Mouse (Mus musculus): ENCODE data around the gene Scgb2b20. TPM values are rescaled to one million over a fixed set of nuclear protein-coding genes. Genes with fewer than 3 reads are reported as not detected.
"Not testable (repeated sequence)": the region's sequence is repeated elsewhere in the genome, so short reads cannot be mapped to it uniquely, and the experiment has no call there.

Scgb2b20 gene
- total RNA-seq (2015; ENCODE audit: low replicate concordance) (not detected in 2 replicates), total RNA-seq (2017; ENCODE audit: low replicate concordance) (not detected in 2 replicates)

- ATAC-seq (replicated peaks; ENCODE audit: low FRiP score, poor library complexity, severe bottlenecking): not testable (repeated sequence)
Observed at GRCm38 (mm10) chr7:33366222-33366621, at the start of gene Scgb2b20. TSS of gene Scgb2b20 (minus strand) at chr7:33366322.

GRCm38 (mm10) chr7:33409681-33410080 lies 43.6 kb upstream of the Scgb2b20 start:
- not testable (repeated sequence) for ATAC-seq (replicated peaks; ENCODE audit: low FRiP score, poor library complexity, severe bottlenecking)

GRCm38 (mm10) chr7:33401650-33402049 lies 35.5 kb upstream of the Scgb2b20 start:
- ATAC-seq (replicated peaks; ENCODE audit: low FRiP score, poor library complexity, severe bottlenecking): no peak

- ATAC-seq (replicated peaks; ENCODE audit: low FRiP score, poor library complexity, severe bottlenecking): not testable (repeated sequence)
Observed at GRCm38 (mm10) chr7:33399749-33400148, 33.6 kb upstream of the Scgb2b20 start.

GRCm38 (mm10) chr7:33372934-33373333 lies 6.8 kb upstream of the Scgb2b20 start, which contains the start of gene Scgb1b20:
TSS of gene Scgb1b20 (plus strand) at chr7:33373234.
- ATAC-seq (replicated peaks; ENCODE audit: low FRiP score, poor library complexity, severe bottlenecking): not testable (repeated sequence)

Other genes with a start within 250 kb of the Scgb2b20 start
- gene Scgb2b18, start 192.5 kb downstream of the Scgb2b20 start, total RNA-seq (2015; ENCODE audit: low replicate concordance): not detected in 2 replicates
- not detected in 2 replicates for gene Scgb2b18, start 192.5 kb downstream of the Scgb2b20 start, total RNA-seq (2017; ENCODE audit: low replicate concordance)
- gene Scgb1b18, start 180.8 kb downstream of the Scgb2b20 start, total RNA-seq (2015; ENCODE audit: low replicate concordance): not detected in 2 replicates
- gene Scgb1b18, start 180.8 kb downstream of the Scgb2b20 start, total RNA-seq (2017; ENCODE audit: low replicate concordance): not detected in 2 replicates
- not detected in 2 replicates for gene Scgb2b19, start 86.0 kb downstream of the Scgb2b20 start, total RNA-seq (2015; ENCODE audit: low replicate concordance)
- gene Scgb2b19, start 86.0 kb downstream of the Scgb2b20 start, total RNA-seq (2017; ENCODE audit: low replicate concordance): not detected in 2 replicates
- not detected in 2 replicates for gene Scgb1b19, start 79.0 kb downstream of the Scgb2b20 start, total RNA-seq (2015; ENCODE audit: low replicate concordance)
- gene Scgb1b19, start 79.0 kb downstream of the Scgb2b20 start, total RNA-seq (2017; ENCODE audit: low replicate concordance): not detected in 2 replicates
- gene Scgb1b20, start 6.9 kb upstream of the Scgb2b20 start, total RNA-seq (2015; ENCODE audit: low replicate concordance): not detected in 2 replicates
- gene Scgb1b20, start 6.9 kb upstream of the Scgb2b20 start, total RNA-seq (2017; ENCODE audit: low replicate concordance): not detected in 2 replicates
- not detected in 2 replicates for gene Scgb2b21, start 154.1 kb upstream of the Scgb2b20 start, total RNA-seq (2015; ENCODE audit: low replicate concordance)
- gene Scgb2b21, start 154.1 kb upstream of the Scgb2b20 start, total RNA-seq (2017; ENCODE audit: low replicate concordance): not detected in 2 replicates

Data from erythroid progenitor cell, adult 5-6 weeks (primary cell).